Mouse (Mus musculus): ENCODE data around the gene Myd88.
A peak's percentile ranks its signal among the peaks of the same experiment; 100 is the strongest.

The Myd88 gene

GRCm38 (mm10) chr9:119339558-119340211 lies 1.5 kb downstream of the Myd88 start, which contains the start of gene Acaa1a:
Gene Acaa1a, plus strand, starts transcription at chr9:119339676.
- peak; percentile 83 for DNase-seq (ENCODE audit: low spot score)

DNA sequence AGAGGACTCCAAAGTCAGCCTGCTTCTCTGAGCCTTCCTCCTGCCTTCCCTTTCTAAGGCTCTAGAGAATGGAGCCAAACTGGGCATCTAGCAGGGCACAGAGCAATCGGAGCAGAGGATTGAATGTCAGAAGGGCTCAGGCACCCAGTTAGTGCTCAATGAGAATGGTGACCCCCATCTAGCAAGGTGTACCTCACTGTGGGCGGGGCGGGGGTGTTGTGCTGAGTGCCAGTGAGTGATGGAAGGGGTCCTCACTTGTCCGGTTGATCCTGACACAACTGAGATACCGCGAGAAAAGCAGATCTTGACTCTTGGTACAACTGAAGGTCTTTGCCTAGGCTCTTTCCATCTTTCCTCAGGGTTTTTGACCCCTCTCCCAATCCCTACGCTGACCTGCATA lies 2.1 kb downstream of the Myd88 start:
- DNase-seq (ENCODE audit: low spot score), result no peak

DNA sequence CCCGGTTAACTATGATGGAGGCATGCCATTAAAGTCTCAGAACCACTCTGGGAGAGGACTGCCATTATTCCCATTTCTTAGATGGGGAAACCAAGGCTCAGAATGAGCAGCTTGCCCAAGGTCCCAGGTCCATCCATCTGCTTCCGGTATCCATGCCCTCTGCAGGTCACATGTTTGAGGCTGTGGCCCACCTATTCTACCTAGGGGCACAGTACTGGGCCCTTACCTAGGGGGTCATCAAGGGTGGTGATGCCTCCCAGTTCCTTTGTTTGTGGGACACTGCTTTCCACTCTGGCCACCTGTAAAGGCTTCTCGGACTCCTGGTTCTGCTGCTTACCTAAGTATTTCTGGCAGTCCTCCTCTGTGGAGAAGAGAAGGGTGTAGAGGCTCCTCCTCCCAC lies 2.9 kb downstream of the Myd88 start:
- no peak for DNase-seq (ENCODE audit: low spot score)

DNA sequence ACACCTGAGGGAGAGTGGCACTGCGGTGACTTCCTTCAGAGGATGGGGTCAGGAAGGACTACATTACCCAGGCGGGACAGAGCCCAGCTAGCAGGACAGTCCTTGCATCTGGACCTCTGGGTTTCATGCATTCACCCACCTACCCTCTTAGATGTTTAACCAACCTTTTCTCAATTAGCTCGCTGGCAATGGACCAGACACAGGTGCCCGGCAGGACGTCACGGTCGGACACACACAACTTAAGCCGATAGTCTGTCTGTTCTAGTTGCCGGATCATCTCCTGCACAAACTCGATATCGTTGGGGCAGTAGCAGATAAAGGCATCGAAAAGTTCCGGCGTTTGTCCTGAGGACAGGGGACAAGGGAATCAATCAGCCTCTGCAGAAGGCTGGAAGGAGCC lies 3.4 kb downstream of the Myd88 start:
- DNase-seq (ENCODE audit: low spot score), result no peak

DNA sequence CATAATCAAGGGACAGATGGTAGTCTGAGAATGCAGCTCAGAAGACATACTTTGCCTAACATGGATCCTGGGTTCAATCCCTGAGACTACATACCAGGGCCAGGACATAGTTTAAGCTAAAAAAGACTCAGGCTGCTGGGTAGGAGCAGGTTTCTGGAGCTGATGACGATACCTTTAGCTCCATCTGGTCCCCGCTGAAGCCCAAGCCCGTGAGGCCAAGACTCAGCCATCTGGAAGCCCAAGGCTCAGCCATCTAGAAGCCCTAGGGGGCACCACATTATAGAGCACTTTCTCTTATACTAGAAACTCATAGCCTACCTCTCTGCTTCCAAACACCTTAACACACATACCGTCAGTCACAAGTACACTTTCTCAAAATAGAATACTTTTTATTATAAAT lies 5.6 kb downstream of the Myd88 start:
- no peak for DNase-seq (ENCODE audit: low spot score)

- no peak for DNase-seq (ENCODE audit: low spot score)
Observed at GRCm38 (mm10) chr9:119334834-119335233, 6.4 kb downstream of the Myd88 start.

GRCm38 (mm10) chr9:119334324-119334723 lies 6.9 kb downstream of the Myd88 start:
- no peak for DNase-seq (ENCODE audit: low spot score)

- DNase-seq (ENCODE audit: low spot score), result no peak
Observed at GRCm38 (mm10) chr9:119330186-119330963, 10.8 kb downstream of the Myd88 start.

- no peak for DNase-seq (ENCODE audit: low spot score)
Observed at GRCm38 (mm10) chr9:119328488-119328887, 12.7 kb downstream of the Myd88 start.

DNA sequence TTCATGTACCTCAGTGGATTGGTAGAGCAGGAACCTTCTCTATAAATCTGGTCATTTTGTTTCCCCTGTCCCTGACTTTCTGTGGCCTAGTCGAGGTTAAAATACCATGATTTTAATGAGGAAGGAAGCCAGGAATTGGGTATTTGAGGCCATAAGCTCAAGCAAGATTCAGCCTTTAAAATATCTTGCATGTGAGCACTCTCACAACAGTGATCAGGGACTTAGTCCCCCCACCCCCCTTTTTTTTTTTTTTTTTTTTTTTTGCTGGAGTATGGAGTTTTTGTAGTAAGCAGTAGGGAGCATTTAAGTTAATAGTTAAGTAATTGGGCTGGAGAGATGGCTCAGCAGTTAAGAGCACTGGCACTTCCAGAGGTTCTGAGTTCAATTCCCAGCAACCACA lies 17.1 kb downstream of the Myd88 start:
- DNase-seq (ENCODE audit: low spot score), result no peak

DNA sequence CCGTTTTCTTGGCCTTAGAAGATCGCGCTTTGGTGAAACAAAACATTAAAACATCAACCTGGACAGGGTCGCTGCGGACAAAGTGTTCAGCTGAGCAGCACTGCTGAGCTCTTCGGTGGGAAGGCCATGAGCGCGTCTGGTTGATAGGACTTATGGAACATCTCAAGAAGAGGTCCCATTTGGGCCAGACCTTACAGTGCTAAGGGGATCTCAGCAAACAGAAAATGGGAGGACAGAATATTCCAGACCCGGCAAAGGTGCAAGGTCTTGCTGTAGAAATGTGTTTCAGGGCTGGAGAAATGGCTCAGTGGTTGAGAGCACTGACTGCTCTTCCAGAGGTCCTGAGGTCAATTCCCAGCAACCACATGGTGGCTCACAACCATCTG lies 18.0 kb downstream of the Myd88 start:
- DNase-seq (ENCODE audit: low spot score), result no peak

DNA sequence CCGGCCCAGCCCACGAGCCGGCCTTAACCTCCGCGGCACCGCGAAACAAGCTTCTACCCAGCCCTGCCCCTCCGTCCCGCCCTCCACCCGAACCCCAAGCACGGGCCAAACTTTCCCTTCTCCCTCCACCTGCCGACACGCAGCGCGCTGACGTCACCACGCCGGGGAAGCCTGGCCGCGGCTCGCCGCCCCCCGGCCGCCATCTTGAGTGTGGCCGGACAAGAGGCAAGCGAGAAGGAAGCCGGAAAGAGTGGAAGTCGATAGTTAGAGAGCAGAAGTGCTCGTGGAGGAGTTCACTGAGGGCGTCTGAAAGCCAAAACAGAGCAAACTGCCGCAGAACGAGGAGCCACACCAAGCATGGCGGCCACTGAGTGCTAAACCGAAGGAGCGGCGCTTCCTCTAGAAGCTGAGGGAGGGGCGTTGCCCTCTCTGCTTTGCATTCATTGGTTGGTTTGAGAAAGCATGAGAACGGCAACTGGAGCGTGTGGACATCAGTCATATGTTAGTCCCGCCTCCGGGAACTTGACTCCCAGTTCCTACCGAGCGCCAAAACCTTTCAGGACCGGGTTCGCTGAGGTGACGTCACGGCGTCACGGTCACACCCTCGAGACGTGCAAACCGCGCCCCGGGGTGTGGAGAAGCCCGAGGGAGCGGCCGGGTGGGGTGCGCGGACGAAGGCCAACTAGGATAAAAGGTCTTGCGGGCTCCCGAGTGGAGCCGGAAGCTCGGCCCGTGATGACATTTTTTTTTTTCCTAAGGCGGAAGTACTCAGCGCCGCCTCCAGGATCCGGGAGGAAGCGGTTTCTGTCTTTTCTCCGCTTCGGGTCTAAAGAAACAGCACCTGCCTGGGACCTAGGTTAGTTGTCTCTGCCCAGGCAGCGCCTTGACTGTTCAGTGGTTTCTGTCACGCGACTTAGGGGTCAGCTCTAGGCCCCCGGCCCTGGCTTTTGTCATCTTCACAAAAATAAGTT lies 18.6 kb downstream of the Myd88 start, which contains the start of gene Oxsr1:
Gene Oxsr1, minus strand, starts transcription at position 139 of the 971 bp plus-strand sequence.
- DNase-seq (ENCODE audit: low spot score), result peak; percentile 97

GRCm38 (mm10) chr9:119321392-119322229 lies 19.6 kb downstream of the Myd88 start:
- DNase-seq (ENCODE audit: low spot score), result peak; percentile 51

DNA sequence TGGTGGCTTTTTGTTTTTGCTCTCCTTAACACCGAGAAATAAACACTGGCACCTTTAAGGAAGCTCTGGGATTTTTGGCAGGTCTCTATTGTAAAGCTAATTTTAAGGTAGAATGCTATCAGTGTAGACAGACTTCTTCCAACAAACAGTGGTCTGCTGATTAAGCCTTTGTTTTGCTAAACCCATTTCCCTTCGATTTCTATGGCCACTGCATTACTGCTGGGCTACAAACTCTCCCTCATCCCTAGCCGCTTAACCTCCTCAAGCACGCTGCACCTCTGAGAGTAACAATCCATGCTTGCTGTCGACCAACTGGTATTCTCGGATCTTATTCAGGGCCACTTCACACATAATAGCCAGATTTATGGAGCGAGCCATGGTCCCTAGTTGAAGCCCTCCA lies 20.3 kb downstream of the Myd88 start:
- no peak for DNase-seq (ENCODE audit: low spot score)

GRCm38 (mm10) chr9:119320446-119320845 lies 20.8 kb downstream of the Myd88 start:
- no peak for DNase-seq (ENCODE audit: low spot score)

GRCm38 (mm10) chr9:119318891-119319290 lies 22.3 kb downstream of the Myd88 start:
- DNase-seq (ENCODE audit: low spot score), result no peak

- DNase-seq (ENCODE audit: low spot score), result no peak
Observed at GRCm38 (mm10) chr9:119313096-119313495, 28.1 kb downstream of the Myd88 start.

DNA sequence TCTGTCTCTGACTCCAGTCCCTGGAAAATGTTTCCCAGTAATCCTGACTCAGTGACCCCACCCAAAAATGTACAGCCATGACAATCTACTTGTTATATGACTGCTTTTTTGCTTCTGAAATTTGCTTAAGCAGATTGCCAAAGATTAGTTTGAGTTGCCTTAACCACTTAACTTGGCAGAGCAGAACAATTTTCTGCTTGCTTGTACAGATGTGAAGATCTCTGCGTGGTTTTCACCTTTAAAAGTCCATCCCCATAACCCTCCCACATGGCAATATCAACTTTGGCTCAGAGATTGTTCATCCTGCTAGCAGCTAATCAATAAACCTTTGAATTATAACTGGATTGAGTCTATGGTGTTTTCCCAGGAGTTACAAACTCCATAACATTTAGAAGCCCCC lies 32.1 kb downstream of the Myd88 start:
- DNase-seq (ENCODE audit: low spot score), result no peak

GRCm38 (mm10) chr9:119305863-119306262 lies 35.3 kb downstream of the Myd88 start:
- no peak for DNase-seq (ENCODE audit: low spot score)

DNA sequence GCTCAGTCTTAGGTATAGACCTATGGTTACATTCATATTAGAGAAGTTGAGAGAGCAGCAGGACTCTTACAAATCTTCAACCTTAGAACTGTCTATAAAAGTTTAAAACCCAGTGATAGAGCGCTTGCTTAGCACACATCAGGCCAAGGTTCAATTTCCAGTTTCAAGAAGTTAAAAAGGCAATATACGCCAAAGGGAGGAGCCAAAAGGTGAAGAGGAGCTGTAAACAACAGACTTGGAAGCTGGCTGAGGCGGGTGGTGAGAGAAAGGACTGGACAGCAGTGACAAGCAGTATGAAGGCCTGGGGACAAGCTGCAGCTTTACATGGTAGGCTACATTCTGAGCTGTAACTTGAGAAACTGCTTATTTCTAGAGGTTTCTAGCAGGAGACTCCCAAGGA lies 42.6 kb downstream of the Myd88 start:
- DNase-seq (ENCODE audit: low spot score), result no peak

DNA sequence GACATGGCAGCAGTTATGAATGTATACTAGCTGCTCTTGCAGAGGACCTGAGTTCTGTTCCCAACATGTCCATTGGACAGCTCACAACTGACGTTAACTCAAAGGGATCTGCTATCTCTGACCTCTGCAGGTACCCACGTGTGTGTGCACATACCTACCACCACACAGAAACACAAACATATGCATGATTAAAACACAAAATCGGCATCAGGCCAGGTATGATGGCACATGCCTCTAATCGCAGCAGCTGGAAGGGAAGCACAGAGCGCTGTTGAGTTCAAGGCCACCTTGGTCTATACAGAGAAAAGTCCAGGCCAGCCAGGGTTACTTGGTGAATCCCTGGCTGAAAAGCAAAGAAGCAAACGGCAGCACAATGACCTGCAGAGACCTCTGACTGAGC lies 43.5 kb downstream of the Myd88 start:
- no peak for DNase-seq (ENCODE audit: low spot score)

Data from testis, postnatal 10 days (tissue).